Mouse (Mus musculus) forelimb bud, embryonic 11.5 days (tissue): ENCODE measurements around the gene Wnt3a.
"Not testable (repeated sequence)": the region's sequence is repeated elsewhere in the genome, so short reads cannot be mapped to it uniquely, and the experiment has no call there.

Experiments used
- DNase-seq: peaks from one replicate; pipeline ENCODE4 v3.0.0-alpha.2; 2012; ENCODE audit warnings: low read depth, low spot score

Gene Wnt3a

DNA sequence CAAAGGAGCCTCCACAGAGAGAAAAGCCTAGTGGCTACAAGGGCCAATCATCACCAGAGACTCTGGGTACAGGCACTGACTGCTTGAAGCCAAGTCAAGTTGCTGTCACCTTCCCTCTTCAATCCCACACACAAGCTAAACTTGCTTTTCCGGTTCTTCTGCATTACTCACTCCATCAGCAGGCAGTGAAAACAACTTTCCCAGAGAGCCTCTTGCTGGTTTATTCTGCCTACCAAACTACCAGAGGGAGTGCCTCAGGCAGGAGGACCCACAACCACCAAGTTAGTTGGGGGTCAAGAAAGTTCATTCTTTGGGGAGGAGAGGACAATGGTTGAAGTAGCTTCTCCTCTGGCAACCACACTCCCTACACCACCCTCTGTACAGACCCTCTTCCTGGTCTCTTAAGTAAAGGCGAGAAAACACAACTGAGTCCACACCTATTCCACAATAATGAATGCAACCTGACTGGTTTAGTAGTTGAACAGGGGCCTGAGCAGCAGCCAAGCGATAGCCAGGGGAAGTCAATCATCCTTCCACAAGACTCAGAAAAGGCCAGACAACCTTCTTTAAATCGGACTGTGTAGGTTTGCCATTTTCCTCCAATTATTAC is 72.1 kb downstream of the Wnt3a start:
- no peak for DNase-seq

- no peak for DNase-seq
These were observed 73.6 kb downstream of the Wnt3a start for GRCm38 (mm10) chr11:59216955-59217354.

DNA sequence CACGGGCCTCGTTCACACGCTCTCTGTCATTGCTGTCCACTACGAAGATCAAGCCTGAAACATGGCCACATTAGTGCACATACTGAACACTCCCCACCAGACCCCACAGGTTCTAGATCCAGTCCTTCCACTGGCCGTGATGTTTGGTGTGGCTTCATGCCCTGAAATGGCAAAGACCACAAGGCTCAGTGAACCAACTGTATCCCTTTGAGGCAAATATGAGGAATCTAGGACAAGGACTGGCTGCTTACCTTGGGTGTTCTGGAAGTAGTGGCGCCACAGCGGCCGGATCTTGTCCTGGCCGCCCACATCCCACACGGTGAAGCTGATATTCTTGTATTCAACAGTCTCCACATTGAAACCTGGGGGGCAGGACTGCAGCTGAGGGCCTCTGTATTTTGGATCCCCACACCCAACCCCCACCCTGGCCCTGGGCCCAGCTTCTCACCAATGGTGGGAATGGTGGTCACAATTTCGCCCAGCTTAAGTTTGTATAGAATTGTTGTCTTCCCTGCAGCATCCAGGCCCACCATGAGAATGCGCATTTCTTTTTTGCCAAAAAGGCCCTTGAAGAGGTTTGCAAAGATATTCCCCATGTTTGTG is 77.6 kb downstream of the Wnt3a start:
- DNase-seq: no peak

DNA sequence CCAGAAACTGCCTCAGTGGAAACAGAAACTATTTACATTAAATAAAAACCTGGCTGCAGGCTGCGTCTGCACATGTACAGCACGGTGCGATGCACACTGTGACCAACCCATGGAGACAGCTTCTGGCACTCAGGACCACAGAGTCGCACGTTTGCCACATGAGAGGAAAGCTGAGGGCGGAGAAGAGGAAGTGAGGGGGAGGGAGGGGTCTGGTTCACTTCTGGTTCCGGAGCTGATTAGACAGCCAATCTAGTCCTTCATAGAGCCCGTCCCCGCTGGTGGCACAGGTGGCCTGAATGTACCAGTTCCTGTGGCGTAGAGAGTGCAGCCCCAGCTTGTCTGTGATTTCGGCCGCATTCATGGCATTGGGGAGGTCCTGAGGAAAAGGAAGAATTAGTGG is 78.2 kb downstream of the Wnt3a start:
- DNase-seq: not testable (repeated sequence)

GRCm38 (mm10) chr11:59211561-59211960 is 79.0 kb downstream of the Wnt3a start:
- not testable (repeated sequence) for DNase-seq

DNA sequence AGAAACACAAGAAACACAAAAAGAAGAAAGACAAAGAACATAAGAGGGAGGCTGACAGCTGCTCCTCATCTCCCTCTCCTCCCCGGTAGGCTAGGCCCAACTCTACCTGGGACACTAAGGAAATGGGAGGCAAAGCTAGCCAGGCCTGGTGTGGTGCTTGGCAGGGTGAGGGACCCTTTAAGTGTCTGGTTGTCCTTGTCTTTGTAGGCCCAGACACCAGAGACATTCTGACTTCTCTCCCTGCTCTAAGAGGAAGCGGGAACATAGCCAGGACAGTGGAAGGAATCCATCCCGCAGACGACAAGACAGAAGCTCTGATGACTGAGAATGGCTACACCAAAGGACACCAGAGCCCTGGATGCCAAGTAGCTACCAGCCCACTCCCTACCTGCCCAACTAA is 80.5 kb downstream of the Wnt3a start:
- DNase-seq: no peak

GRCm38 (mm10) chr11:59209580-59209979 is 81.0 kb downstream of the Wnt3a start:
- DNase-seq: no peak

GRCm38 (mm10) chr11:59209003-59209441 is 81.5 kb downstream of the Wnt3a start:
- DNase-seq: peak; percentile 63

DNA sequence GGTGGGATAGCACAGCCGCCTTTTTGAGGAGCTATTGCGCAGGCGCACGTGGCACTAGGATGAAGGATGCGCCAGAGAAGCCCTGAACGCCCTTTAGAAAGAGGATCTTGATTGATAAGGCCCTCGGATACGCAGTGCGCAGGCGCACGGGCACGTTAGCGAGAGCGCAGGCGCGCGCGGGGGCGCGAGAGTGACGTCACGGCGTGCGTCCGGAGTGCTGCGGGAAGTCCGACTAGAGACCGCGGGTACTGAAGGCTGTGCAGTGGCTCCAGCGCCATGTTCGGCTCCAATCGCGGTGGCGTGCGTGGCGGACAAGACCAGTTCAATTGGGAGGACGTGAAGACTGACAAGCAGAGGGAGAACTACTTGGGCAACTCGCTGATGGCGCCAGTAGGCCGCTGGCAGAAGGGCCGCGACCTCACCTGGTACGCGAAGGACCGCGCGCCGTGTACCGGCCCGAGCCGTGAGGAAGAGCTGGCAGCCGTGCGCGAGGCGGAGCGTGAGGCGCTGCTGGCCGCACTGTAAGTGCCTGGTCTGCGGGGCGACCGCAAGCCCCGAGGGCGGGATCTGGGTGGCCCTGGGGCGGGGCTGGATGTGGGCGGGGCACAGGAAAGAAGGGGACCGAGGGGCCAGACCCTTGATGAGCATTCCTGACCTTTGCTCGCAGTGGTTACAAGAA is 82.3 kb downstream of the Wnt3a start, which contains the start of gene 2310033P09Rik:
2310033P09Rik (plus strand) TSS at position 169 of the 679 bp plus-strand sequence.
- DNase-seq: peak; percentile 94

DNA sequence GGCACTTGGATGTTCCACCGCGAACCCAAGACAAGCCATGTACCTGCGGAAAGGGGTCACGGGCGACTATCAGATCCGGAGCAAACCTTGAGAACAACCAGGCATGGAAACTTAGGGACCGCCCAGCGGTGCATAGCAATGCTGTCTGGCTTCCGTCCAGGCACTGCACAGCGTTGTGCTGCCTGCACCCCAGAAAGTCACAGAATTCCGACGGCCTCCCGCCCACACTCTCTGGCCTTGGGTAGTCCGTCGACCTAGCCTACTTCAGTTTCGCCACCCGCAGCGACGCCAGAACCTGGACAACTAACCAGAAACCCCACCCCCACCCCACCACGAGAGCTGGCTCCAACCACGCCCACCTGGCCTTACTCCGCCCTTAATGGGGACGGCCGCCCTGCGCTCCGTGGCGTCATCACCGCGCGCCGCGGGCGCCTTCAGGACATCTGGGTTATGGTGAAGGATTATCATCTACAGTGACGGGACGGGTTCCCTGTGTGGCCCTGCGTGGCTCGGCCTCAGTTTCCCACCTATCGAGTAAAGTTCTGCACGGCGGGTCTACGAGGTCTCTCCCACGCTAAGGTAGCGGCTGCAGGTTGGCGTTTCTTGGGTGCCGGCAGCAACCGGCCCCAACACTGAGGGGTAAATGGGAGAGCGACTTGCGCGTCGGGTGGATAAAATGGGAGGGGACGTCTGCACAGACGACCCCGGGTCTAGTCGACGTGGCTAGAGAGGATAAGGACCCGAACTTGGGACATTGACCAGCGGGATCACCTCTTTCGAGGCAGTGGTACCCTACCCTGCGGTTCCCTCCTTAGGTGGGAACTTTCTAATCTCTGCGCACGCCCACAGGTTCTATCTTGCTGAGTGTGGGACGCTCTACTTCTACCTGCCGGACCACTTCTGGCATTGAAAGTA is 88.2 kb downstream of the Wnt3a start, which contains the start of gene Mrpl55:
Mrpl55 (plus strand) TSS at position 406 of the 915 bp plus-strand sequence.
- peak; percentile 92 for DNase-seq

- no peak for DNase-seq
These were observed 89.1 kb downstream of the Wnt3a start for GRCm38 (mm10) chr11:59201216-59202002.
